Mouse (Mus musculus) v-Abl transformed pro-B cells (cell line): ENCODE data around the gene Tsen15.

Experiments
- in situ Hi-C, 2 experiments: fragments of 400-800 bp; cut with MboI; formaldehyde crosslinking; loops; one replicate each; pipeline ENCODE4 v1.15.1; 2025; ENCODE audit not compliant: unreplicated experiment in 2 of 2

Tsen15 gene

DNA sequence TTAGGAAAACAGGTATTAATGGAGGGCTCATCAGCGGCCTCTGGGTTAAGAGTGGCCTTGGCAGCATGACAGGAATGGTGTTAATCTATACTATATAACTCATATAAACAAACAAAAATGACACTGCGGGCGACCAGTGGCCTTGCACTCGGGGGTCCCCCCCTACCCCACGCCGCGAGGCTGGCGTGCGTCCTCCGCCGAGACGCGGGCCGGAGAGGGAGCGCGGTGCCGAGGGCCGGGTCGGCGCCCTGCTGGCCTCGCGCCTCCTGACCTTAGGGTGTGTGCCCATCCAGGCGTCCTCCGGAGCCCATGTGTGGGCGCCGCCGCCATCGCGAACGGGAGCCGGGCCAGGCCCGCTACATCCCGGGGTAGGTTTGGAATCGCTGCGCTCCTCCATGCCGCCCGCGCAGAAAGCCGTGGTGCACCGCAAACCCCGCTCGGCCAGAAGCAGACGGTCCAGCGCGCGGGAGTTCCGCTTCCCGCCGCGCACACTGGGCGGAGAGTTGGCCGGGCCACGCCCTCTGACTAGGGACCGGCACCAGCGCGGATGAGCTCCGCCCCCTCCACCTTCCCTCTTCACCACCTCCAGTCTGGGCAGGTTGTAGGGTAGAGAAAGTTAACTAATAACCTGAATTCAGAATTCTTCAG is at the start of gene Tsen15:
TSS of gene Tsen15 (minus strand) at position 501 of the 648 bp plus-strand sequence.
- in situ Hi-C loops, result loop anchor here in 1 of 2 experiments (25.0 kb wide), 1 partner anchor 351 kb away; no protein-coding TSS in a partner anchor

- in situ Hi-C loops, result no loop called here
Measured at GRCm38 (mm10) chr1:152434166-152434565, 47.7 kb upstream of the Tsen15 start.

GRCm38 (mm10) chr1:152429805-152430204 is 43.3 kb upstream of the Tsen15 start:
- in situ Hi-C loops, result no loop called here

- in situ Hi-C loops, result no loop called here
Measured at GRCm38 (mm10) chr1:152427912-152428581, 41.6 kb upstream of the Tsen15 start.

GRCm38 (mm10) chr1:152423052-152423451 is 36.6 kb upstream of the Tsen15 start:
- in situ Hi-C loops, result no loop called here

- in situ Hi-C loops, result no loop called here
Measured at GRCm38 (mm10) chr1:152422295-152422694, 35.8 kb upstream of the Tsen15 start.

GRCm38 (mm10) chr1:152417602-152418001 is 31.1 kb upstream of the Tsen15 start:
- in situ Hi-C loops, result no loop called here

GRCm38 (mm10) chr1:152416306-152416904 is 29.9 kb upstream of the Tsen15 start:
- in situ Hi-C loops, result no loop called here

DNA sequence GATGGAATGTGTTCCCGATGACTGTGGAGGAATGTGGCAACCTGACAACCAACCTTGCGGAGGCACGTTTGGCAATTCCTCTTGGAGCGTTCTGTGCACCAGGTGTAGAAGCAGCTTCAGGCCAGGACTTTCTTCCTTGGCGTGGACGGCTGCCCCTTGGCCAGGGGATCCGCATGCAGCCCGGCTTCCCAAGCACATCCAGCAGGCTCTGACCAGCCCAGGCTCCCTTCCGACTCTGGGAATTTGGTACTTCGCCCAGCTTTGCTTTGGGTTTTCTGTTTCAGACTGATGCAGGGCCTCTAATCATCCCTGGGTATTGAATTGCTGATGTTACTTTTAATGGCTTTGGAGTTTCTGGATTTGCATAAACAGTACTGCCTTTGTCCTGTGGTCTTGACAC is 28.0 kb upstream of the Tsen15 start:
- in situ Hi-C loops, result no loop called here

DNA sequence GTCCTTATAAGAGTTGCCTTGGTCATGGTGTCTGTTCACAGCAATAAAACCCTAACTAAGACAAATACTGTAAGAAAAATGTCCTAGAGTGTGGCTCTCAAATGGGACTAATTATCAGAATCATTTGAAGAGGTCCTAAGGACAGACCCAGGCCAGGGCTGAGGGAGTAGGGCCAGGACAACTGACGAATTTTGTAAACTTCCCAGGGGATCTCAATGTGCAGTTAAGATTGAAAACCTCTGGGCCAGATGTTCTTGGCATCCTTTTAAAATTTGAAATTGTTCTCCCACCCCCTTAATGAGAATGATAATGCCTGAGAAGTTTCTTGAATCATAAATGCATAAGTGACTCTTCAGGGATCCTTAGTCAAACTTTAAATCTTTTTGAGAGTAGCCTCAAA is 27.5 kb upstream of the Tsen15 start:
- in situ Hi-C loops, result no loop called here

- in situ Hi-C loops, result no loop called here
Measured at GRCm38 (mm10) chr1:152413116-152413515, 26.6 kb upstream of the Tsen15 start.

DNA sequence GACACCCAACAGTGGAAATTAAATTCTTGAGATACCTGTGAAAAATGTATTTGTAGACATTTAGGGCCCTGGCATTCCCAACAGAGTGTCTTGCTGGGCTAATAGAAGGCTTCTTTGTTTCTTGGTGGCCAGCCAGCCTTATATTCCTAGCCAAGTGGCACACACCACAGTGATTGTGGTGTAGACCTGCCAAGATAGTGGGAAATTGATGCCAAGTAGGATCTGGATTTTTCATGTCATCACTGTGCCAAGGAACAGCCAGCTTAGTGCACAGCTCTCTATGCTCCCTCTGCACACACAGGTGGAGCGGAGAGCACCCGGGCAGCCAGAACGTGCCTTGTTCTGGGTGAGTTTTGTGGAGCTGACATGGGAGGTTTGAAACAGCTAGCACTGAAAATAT is 24.2 kb upstream of the Tsen15 start:
- in situ Hi-C loops, result no loop called here

- in situ Hi-C loops, result no loop called here
Measured at GRCm38 (mm10) chr1:152409356-152409755, 22.9 kb upstream of the Tsen15 start.

- in situ Hi-C loops, result no loop called here
Measured at GRCm38 (mm10) chr1:152407021-152407946, 20.8 kb upstream of the Tsen15 start.

DNA sequence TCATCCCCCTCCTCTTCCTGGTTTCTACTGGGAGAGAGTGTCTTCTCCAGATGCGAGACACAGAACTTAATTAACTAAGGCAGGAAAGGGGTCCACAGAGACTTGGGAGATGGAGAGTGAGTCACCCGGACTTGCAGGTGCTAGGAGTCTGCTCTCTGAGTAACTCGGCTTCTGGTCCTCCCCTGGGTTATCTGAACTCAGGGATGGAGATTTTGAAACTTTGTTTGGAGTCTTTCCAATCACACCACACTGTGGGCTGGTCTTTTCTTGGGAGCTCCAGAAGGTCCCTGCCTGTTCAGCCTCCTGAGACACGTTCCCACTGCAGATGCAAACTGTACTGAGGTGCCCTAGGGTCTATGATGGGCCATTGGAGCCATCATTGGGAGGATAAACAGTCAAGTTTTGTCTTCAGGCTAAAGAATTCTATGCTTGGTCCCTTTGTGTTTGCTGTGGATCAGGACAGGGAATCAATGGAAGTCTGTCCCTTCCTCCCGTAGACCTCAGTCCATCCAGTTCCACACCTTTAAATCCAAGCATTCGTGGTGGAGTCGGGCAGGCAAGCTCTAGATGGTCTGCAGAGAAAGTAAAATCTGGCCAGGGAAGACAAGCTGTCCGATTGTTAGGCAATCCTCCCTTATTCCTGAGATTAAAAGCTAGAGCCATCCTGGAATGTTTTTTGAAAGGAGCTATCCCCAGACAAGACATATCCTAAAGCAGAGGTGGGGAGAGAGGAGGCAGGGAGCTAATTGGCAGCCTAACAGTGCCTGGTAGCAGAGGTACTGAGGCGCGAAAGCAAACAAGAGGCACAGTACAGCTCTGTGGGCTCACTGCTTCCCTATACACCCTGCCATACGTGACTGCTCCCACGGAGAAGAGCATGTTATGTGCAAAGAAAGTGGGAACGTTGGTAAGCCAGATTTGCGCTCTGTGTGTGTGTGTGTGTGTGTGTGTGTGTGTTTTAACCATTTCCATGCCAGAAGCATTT is 14.4 kb upstream of the Tsen15 start:
- in situ Hi-C loops, result no loop called here

DNA sequence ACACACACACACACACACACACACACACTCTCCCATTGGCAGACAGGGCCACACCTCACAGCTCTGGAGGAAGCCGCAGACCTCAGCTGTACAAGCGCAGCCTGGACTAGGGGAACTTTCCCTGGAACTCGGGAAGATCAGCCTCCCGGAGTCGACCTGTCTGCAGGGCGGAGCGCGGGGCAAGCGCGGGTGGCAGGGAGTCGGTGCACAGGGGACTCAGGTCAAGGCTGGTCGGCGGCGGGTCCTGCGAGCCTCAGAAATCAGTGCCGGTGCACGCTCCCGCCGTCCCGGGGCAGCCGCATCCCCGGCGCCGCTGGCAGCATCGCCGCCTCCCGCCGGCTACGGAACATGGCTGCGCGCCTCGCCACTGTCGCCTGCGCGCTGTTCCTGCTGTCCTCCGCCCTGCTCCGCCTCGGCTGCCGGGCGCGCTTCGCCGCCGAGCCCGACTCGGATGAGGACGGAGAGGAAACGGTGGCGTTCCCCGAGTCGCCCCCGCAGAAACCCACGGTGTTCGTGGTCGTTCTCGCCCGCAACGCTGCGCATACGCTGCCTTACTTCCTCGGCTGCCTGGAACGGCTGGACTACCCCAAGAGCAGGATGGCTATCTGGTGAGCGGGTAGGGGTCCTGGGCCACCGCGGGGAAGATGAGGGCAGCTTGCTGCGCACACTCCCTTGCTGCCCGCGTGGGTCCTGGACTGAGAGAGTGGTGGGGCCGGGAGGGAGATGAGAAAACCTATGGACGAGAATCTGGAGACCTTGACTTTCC is 13.5 kb upstream of the Tsen15 start, which contains the start of gene Colgalt2:
TSS of gene Colgalt2 (plus strand) at position 41 of the 766 bp plus-strand sequence.
- in situ Hi-C loops, result loop anchor here in 1 of 2 experiments (25.0 kb wide), 1 partner anchor 337 kb away; no protein-coding TSS in a partner anchor

DNA sequence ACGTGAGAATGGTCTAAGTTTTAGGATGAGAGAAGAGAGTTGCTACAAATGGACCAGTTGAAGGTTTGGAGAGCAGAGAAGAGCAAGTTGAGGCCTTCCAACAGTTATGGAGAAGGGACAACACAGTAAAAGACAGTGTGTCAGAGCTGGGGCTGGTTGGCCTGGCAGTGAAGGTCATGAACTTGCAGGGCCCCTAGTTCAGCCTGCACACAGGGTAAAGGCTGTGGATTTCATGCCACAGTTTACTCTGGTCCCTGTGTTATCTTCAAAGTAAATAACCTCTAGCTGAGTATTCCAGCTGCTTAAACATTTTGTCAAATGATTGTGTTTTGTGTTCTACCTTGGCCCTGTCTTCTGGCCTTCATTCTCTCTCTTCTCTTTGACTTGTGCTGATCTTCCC is 12.2 kb upstream of the Tsen15 start:
- in situ Hi-C loops, result loop anchor here in 1 of 2 experiments (25.0 kb wide), 1 partner anchor 339 kb away; no protein-coding TSS in a partner anchor

DNA sequence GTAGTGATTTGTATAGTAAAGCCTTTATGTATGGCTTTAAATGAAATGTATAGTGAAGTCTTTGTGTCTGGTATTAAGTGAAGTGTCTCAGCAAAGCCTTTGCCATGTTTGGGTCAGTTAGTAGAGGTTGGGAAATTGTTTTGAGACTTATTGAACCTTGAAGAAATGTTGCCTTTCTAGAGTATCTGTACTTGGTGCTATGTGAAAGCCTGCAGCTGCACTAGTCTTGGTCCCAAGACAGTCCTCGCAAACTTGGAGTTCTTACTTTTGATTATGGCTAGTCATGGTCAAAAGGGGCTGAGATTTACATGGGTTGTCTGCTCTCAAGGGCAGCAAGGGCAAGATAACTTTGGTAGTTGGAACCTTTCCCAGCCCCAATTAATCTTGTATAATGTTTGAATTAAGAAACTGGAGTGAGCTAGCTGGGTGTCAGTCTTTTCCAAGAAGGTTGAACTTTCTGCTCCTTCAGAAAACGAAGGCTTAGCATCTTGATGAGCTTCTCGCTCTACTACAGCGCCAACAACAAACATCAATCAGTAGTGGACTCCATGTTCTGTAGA is 8.5 kb upstream of the Tsen15 start:
- in situ Hi-C loops, result loop anchor here in 1 of 2 experiments (25.0 kb wide), 1 partner anchor 342 kb away; no protein-coding TSS in a partner anchor
